Mouse (Mus musculus): ENCODE results near the gene Wnt11. TPM values are rescaled to one million over a fixed set of nuclear protein-coding genes. Genes with fewer than 3 reads are reported as not detected.

Wnt11 gene
- polyA plus RNA-seq, 1 experiment = 10.1 TPM

- H3K27me3 ChIP-seq (replicated peaks; ENCODE audit: control insufficient read depth, insufficient read depth, low read length) = no peaks in the 10 kb centered on the region
- no peaks in the 10 kb centered on the region for H3K4me1 ChIP-seq (ENCODE audit: control insufficient read depth, insufficient read depth, low read length)
- WGBS = 49% methylated on average over 7 of the region's 7 CpGs
- no peak for DNase-seq
- TF ChIP-seq CTCF (conservative IDR thresholded peaks at IDR 0.05; ENCODE audit: insufficient read depth, insufficient read length, low read depth, low read length) (no peak), POLR2A (IDR thresholded peaks at IDR 0.05; ENCODE audit: low read depth, low read length) (no peak)
- H3K27ac ChIP-seq (ENCODE audit: insufficient read depth, low read depth, low read length) = no peak overlapping the region
- H3K36me3 ChIP-seq (ENCODE audit: control insufficient read depth, insufficient read depth, low read length) = no peaks in the 10 kb centered on the region
- H3K4me3 ChIP-seq (ENCODE audit: insufficient read depth, low read depth, low read length) = no peak overlapping the region
Measured at GRCm38 (mm10) chr7:98828876-98829275, 6.0 kb upstream of the Wnt11 start.

- H3K27ac ChIP-seq (ENCODE audit: insufficient read depth, low read depth, low read length) = no peak overlapping the region
- DNase-seq = no peak
- 86% methylated on average over 6 of the region's 6 CpGs for WGBS
- H3K27me3 ChIP-seq (replicated peaks; ENCODE audit: control insufficient read depth, insufficient read depth, low read length) = 0 out of 2 replicates have a peak, but pooled peaks cover 2% of the 10 kb centered on the region
- H3K36me3 ChIP-seq (ENCODE audit: control insufficient read depth, insufficient read depth, low read length) = no peaks in the 10 kb centered on the region
- H3K4me3 ChIP-seq (ENCODE audit: insufficient read depth, low read depth, low read length) = no peak overlapping the region
- TF ChIP-seq CTCF (conservative IDR thresholded peaks at IDR 0.05; ENCODE audit: insufficient read depth, insufficient read length, low read depth, low read length) (no peak), POLR2A (IDR thresholded peaks at IDR 0.05; ENCODE audit: low read depth, low read length) (no peak)
- no peaks in the 10 kb centered on the region for H3K4me1 ChIP-seq (ENCODE audit: control insufficient read depth, insufficient read depth, low read length)
Measured at GRCm38 (mm10) chr7:98831290-98831689, 3.6 kb upstream of the Wnt11 start.

- H3K27ac ChIP-seq (ENCODE audit: insufficient read depth, low read depth, low read length) = no peak overlapping the region
- TF ChIP-seq POLR2A (IDR thresholded peaks at IDR 0.05; ENCODE audit: low read depth, low read length) = no peak
- no peak for TF ChIP-seq CTCF (conservative IDR thresholded peaks at IDR 0.05; ENCODE audit: insufficient read depth, insufficient read length, low read depth, low read length)
- H3K4me1 ChIP-seq (ENCODE audit: control insufficient read depth, insufficient read depth, low read length) = no peaks in the 10 kb centered on the region; the same call in 1 of the 2 replicates
- no peaks in the 10 kb centered on the region for H3K36me3 ChIP-seq (ENCODE audit: control insufficient read depth, insufficient read depth, low read length)
- peak; percentile 20 for DNase-seq
- 0 out of 2 replicates have a peak, but pooled peaks cover 2% of the 10 kb centered on the region for H3K27me3 ChIP-seq (replicated peaks; ENCODE audit: control insufficient read depth, insufficient read depth, low read length)
- WGBS = 2% methylated on average over 46 of the region's 46 CpGs
- H3K4me3 ChIP-seq (ENCODE audit: insufficient read depth, low read depth, low read length) = peak overlapping the region; percentile 28
Measured at GRCm38 (mm10) chr7:98835519-98836441, 868 bp downstream of the Wnt11 start.

GRCm38 (mm10) chr7:98836646-98837045 lies 1.7 kb downstream of the Wnt11 start:
- 6% methylated on average over 23 of the region's 23 CpGs for WGBS
- Histone ChIP-seq H3K27me3 (replicated peaks; ENCODE audit: control insufficient read depth, insufficient read depth, low read length) (0 out of 2 replicates have a peak, but pooled peaks cover 2% of the 10 kb centered on the region), H3K36me3 (ENCODE audit: control insufficient read depth, insufficient read depth, low read length) (no peaks in the 10 kb centered on the region), H3K4me1 (ENCODE audit: control insufficient read depth, insufficient read depth, low read length) (no peaks in the 10 kb centered on the region; the same call in 1 of the 2 replicates), H3K27ac (ENCODE audit: insufficient read depth, low read depth, low read length) (no peak overlapping the region), H3K4me3 (ENCODE audit: insufficient read depth, low read depth, low read length) (no peak overlapping the region)
- TF ChIP-seq CTCF (conservative IDR thresholded peaks at IDR 0.05; ENCODE audit: insufficient read depth, insufficient read length, low read depth, low read length) (peak; percentile 53), POLR2A (IDR thresholded peaks at IDR 0.05; ENCODE audit: low read depth, low read length) (no peak)
- peak; percentile 54 for DNase-seq

- no peaks in the 10 kb centered on the region; the same call in 1 of the 2 replicates for H3K4me1 ChIP-seq (ENCODE audit: control insufficient read depth, insufficient read depth, low read length)
- 3% methylated on average over 17 of the region's 17 CpGs for WGBS
- H3K4me3 ChIP-seq (ENCODE audit: insufficient read depth, low read depth, low read length) = no peak overlapping the region
Measured at GRCm38 (mm10) chr7:98837901-98838300, 3.0 kb downstream of the Wnt11 start.

GRCm38 (mm10) chr7:98838729-98839141 lies 3.8 kb downstream of the Wnt11 start:
- H3K36me3 ChIP-seq (ENCODE audit: control insufficient read depth, insufficient read depth, low read length) = no peaks in the 10 kb centered on the region
- no peaks in the 10 kb centered on the region; the same call in 1 of the 2 replicates for H3K4me1 ChIP-seq (ENCODE audit: control insufficient read depth, insufficient read depth, low read length)
- DNase-seq = peak; percentile 45
- 1% methylated on average over 48 of the region's 48 CpGs for WGBS
- H3K4me3 ChIP-seq (ENCODE audit: insufficient read depth, low read depth, low read length) = peak overlapping the region; percentile 39
- H3K27ac ChIP-seq (ENCODE audit: insufficient read depth, low read depth, low read length) = no peak overlapping the region
- H3K27me3 ChIP-seq (replicated peaks; ENCODE audit: control insufficient read depth, insufficient read depth, low read length) = 0 out of 2 replicates have a peak, but pooled peaks cover 2% of the 10 kb centered on the region
- TF ChIP-seq CTCF (conservative IDR thresholded peaks at IDR 0.05; ENCODE audit: insufficient read depth, insufficient read length, low read depth, low read length) (no peak; the same call in 1 of the 2 replicates), POLR2A (IDR thresholded peaks at IDR 0.05; ENCODE audit: low read depth, low read length) (no peak)

More at GRCm38 (mm10) chr7:98837901-98838300, 3.0 kb downstream of the Wnt11 start:
- Histone ChIP-seq H3K27me3 (replicated peaks; ENCODE audit: control insufficient read depth, insufficient read depth, low read length) (0 out of 2 replicates have a peak, but pooled peaks cover 2% of the 10 kb centered on the region), H3K36me3 (ENCODE audit: control insufficient read depth, insufficient read depth, low read length) (no peaks in the 10 kb centered on the region), H3K27ac (ENCODE audit: insufficient read depth, low read depth, low read length) (no peak overlapping the region)
- peak; percentile 86 for DNase-seq
- peak; percentile 71 for TF ChIP-seq CTCF (conservative IDR thresholded peaks at IDR 0.05; ENCODE audit: insufficient read depth, insufficient read length, low read depth, low read length)
- no peak for TF ChIP-seq POLR2A (IDR thresholded peaks at IDR 0.05; ENCODE audit: low read depth, low read length)

- WGBS = 19% methylated on average over 12 of the region's 12 CpGs
- Histone ChIP-seq H3K36me3 (ENCODE audit: control insufficient read depth, insufficient read depth, low read length) (no peaks in the 10 kb centered on the region), H3K4me1 (ENCODE audit: control insufficient read depth, insufficient read depth, low read length) (no peaks in the 10 kb centered on the region; the same call in 1 of the 2 replicates), H3K4me3 (ENCODE audit: insufficient read depth, low read depth, low read length) (peak overlapping the region; percentile 39), H3K27me3 (replicated peaks; ENCODE audit: control insufficient read depth, insufficient read depth, low read length) (0 out of 2 replicates have a peak, but pooled peaks cover 2% of the 10 kb centered on the region), H3K27ac (ENCODE audit: insufficient read depth, low read depth, low read length) (no peak overlapping the region)
- TF ChIP-seq CTCF (conservative IDR thresholded peaks at IDR 0.05; ENCODE audit: insufficient read depth, insufficient read length, low read depth, low read length) (no peak), POLR2A (IDR thresholded peaks at IDR 0.05; ENCODE audit: low read depth, low read length) (no peak)
- no peak for DNase-seq
Measured at GRCm38 (mm10) chr7:98839312-98839711, 4.4 kb downstream of the Wnt11 start.

All from kidney, adult 2 months (tissue).